Mouse (Mus musculus) liver, embryonic 14.5 days (tissue): ENCODE data around the gene Btbd19. TPM values are rescaled to one million over a fixed set of nuclear protein-coding genes. Genes with fewer than 3 reads are reported as not detected.

Source experiments
- ATAC-seq: fragments of 200-750 bp; cut with Nextera tagmentation; 2 replicates; pipeline ENCODE4 v1.8.0; 2017; ENCODE audit warnings: moderate number of reproducible peaks, mild to moderate bottlenecking, moderate library complexity; ENCODE audit not compliant: insufficient read depth
- DNase-seq, 3 experiments: peaks; one replicate each; pipeline ENCODE4 v3.0.0-alpha.2; 2012 to 2013; ENCODE audit warnings: low read depth in 3 of 3, low spot score in 3 of 3
- H3K27ac ChIP-seq: fragments of 300-500 bp; sonication (generic); 2 replicates; pipeline ENCODE4 v1.5.1; 2014; ENCODE audit warnings: moderate library complexity, mild to moderate bottlenecking, control low read depth, inconsistent platforms
- H3K27me3 ChIP-seq: fragments of 300-500 bp; sonication (generic); 2 replicates; pipeline ENCODE4 v1.6.1; 2014; ENCODE audit warnings: mild to moderate bottlenecking, low read length, moderate library complexity; ENCODE audit not compliant: control insufficient read depth, insufficient read depth
- H3K36me3 ChIP-seq: fragments of 300-500 bp; sonication (generic); replicated peaks from 2 replicates; pipeline ENCODE4 v1.6.1; 2014; ENCODE audit warnings: low read depth; ENCODE audit not compliant: control insufficient read depth, insufficient read depth
- H3K4me1 ChIP-seq, 2 experiments: fragments of 200-500 bp in 1 of 2; fragments of 300-500 bp in 1 of 2; sonication (generic) in 1 of 2; replicated peaks; 2 replicates each; pipeline ENCODE4 v1.6.1; 2012 to 2014; ENCODE audit warnings: antibody characterized with exemption in 1 of 2, inconsistent platforms in 1 of 2, low read length in 1 of 2; ENCODE audit not compliant: control insufficient read depth in 2 of 2, insufficient read depth in 2 of 2
- H3K4me2 ChIP-seq: fragments of 300-500 bp; sonication (generic); 2 replicates; pipeline ENCODE4 v1.6.1; 2014; ENCODE audit warnings: low read depth, mild to moderate bottlenecking, control low read depth, moderate library complexity
- H3K4me3 ChIP-seq, 2 experiments: fragments of 200-500 bp in 1 of 2; fragments of 300-500 bp in 1 of 2; sonication (generic) in 1 of 2; 2 replicates each; pipeline ENCODE4 v1.5.1; 2012 to 2014; ENCODE audit warnings: low read depth in 2 of 2, low read length in 2 of 2, mild to moderate bottlenecking in 2 of 2, control low read depth in 1 of 2, inconsistent platforms in 1 of 2, moderate library complexity in 1 of 2; ENCODE audit not compliant: insufficient read depth in 1 of 2
- H3K9ac ChIP-seq: fragments of 300-500 bp; sonication (generic); replicated peaks from 2 replicates; pipeline ENCODE4 v1.6.1; 2014; ENCODE audit warnings: mild to moderate bottlenecking, control low read depth, moderate library complexity
- H3K9me3 ChIP-seq: fragments of 300-500 bp; sonication (generic); 2 replicates; pipeline ENCODE4 v1.6.1; 2016; ENCODE audit warnings: low read length, mixed read lengths; ENCODE audit not compliant: control insufficient read depth
- CTCF ChIP-seq: IDR thresholded peaks from 2 replicates; pipeline ENCODE4 v1.5.1; 2016; ENCODE audit warnings: antibody characterized with exemption, low read depth, control low read depth
- EP300 ChIP-seq: IDR thresholded peaks from 2 replicates; pipeline ENCODE4 v1.6.1; 2016; ENCODE audit warnings: antibody characterized with exemption, low read depth
- WGBS: fragments of 180-500 bp; shearing (Covaris S2); extraction: QIAGEN DNeasy Blood & Tissue Kit; methylation state at CpG from one replicate; pipeline ENCODE4 v1.1.7; 2014; ENCODE audit not compliant: insufficient replicate concordance; 5-methylcytosine and 5-hydroxymethylcytosine counted together
- polyA plus RNA-seq, 2 experiments: library from polyadenylated mRNA; depleted of rRNA in 1 of 2; stranded (reverse) in 1 of 2; unstranded in 1 of 2; fragments of >200 nt; fragmentation: Nextera tagmentation in 1 of 2; extraction: Ambion mirVana in 1 of 2; gene quantifications; 2 replicates each; pipeline versions ENCODE4 v1.2.1 to v1.2.3; 2012 to 2014

The Btbd19 gene
- polyA plus RNA-seq, 2 experiments, result 2.3 to 2.9 TPM

- H3K27ac ChIP-seq, result no peak overlapping the region
- no peaks in the 10 kb centered on the region for H3K9me3 ChIP-seq
- DNase-seq (no peak), ATAC-seq (no peak)
- no peak overlapping the region for H3K4me2 ChIP-seq
- H3K9ac ChIP-seq, result no peak overlapping the region
- H3K4me3 ChIP-seq, result no peak overlapping the region
- H3K27me3 ChIP-seq, result peaks cover 13% of the 10 kb centered on the region
- TF ChIP-seq CTCF (no peak), EP300 (no peak)
- H3K4me1 ChIP-seq, result peaks cover 5 to 21% of the 10 kb centered on the region in 2 experiments
- no peaks in the 10 kb centered on the region for H3K36me3 ChIP-seq
- WGBS, result 83% methylated on average over 6 of the region's 6 CpGs
Measured at GRCm38 (mm10) chr4:117131198-117131597, 5.7 kb upstream of the Btbd19 start.

- Histone ChIP-seq H3K4me1 (peaks cover 5 to 19% of the 10 kb centered on the region in 2 experiments), H3K27ac (no peak overlapping the region), H3K27me3 (peaks cover 13% of the 10 kb centered on the region), H3K4me3 (no peak overlapping the region), H3K9me3 (no peaks in the 10 kb centered on the region), H3K9ac (no peak overlapping the region), H3K4me2 (no peak overlapping the region), H3K36me3 (no peaks in the 10 kb centered on the region)
- ATAC-seq (no peak), DNase-seq (no peak)
- 79% methylated on average over 6 of the region's 6 CpGs for WGBS
- no peak for TF ChIP-seq CTCF
- no peak for TF ChIP-seq EP300
Measured at GRCm38 (mm10) chr4:117130790-117131189, 5.3 kb upstream of the Btbd19 start.

- DNase-seq (no peak), ATAC-seq (no peak)
- H3K27me3 ChIP-seq, result peaks cover 8% of the 10 kb centered on the region
- peaks cover 14 to 24% of the 10 kb centered on the region in 2 experiments for H3K4me1 ChIP-seq
- H3K36me3 ChIP-seq, result no peaks in the 10 kb centered on the region
- H3K9ac ChIP-seq, result no peak overlapping the region
- no peak overlapping the region for H3K27ac ChIP-seq
- H3K9me3 ChIP-seq, result no peaks in the 10 kb centered on the region
- WGBS, result 78% methylated on average over 33 of the region's 33 CpGs
- H3K4me3 ChIP-seq, result no peak overlapping the region
- no peak overlapping the region for H3K4me2 ChIP-seq
- TF ChIP-seq EP300, result no peak
- no peak for TF ChIP-seq CTCF
Measured at GRCm38 (mm10) chr4:117127991-117128686, 2.6 kb upstream of the Btbd19 start.

GRCm38 (mm10) chr4:117126675-117127290, 1.3 kb upstream of the Btbd19 start, which contains the start of gene Tctex1d4:
TSS of gene Tctex1d4 (plus strand) at chr4:117126794.
- no peaks in the 10 kb centered on the region for H3K9me3 ChIP-seq
- no peak within 1 kb of the TSS for H3K27ac ChIP-seq
- H3K27me3 ChIP-seq, result no peaks in the 10 kb centered on the region; the same call in 1 of the 2 replicates
- DNase-seq (no peak), ATAC-seq (no peak)
- no peak within 1 kb of the TSS for H3K4me2 ChIP-seq
- H3K36me3 ChIP-seq, result no peaks in the 10 kb centered on the region
- no peak within 1 kb of the TSS for H3K9ac ChIP-seq
- peaks cover 14 to 24% of the 10 kb centered on the region in 2 experiments for H3K4me1 ChIP-seq
- no peak within 1 kb of the TSS for H3K4me3 ChIP-seq
- no peak for TF ChIP-seq EP300
- TF ChIP-seq CTCF, result no peak
- 67% methylated on average over 9 of the region's 9 CpGs for WGBS

DNA sequence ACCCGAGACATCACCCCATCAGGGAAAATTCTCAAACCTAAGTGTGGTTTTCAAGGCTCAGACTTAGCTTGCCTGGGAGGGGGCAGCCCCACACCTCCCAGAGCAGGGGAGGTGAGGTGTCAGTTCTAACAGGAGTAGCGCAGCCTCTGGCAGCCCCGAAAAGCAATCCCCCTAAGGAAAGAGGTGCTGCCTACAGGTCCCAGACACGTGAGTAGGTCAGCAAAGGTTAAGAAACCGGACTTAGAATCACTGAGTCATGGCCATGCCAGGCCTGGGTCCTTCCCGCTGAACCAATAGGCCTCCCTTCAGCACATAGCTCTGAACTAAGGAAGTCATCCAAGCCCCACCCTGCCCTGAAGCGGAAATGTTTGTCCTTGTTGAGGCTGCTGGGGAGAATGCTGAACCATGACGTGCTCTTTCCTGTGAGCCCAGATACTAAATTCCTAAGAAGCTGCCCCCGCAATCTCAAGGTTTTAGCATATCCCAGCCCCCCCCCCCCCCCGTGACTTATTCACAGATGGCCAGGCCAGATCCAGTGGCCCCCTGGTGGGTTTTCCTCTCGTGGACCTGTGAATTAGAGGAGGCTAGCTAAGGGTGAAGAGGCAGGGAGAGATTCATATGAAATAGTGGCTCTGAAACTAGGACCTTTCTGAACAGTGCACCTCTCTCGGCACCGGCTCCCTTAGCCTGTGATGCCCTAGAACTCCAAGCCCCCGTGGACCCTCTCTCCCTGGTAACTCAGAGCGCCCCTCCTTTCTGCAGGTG, 567 bp upstream of the Btbd19 start:
- 32% methylated on average over 15 of the region's 15 CpGs for WGBS
- DNase-seq (peak in 1 of 3 experiments; percentile 29), ATAC-seq (peak; percentile 38; the same call in 1 of the 2 replicates)
- no peak overlapping the region for H3K27ac ChIP-seq
- no peaks in the 10 kb centered on the region for H3K9me3 ChIP-seq
- H3K27me3 ChIP-seq, result no peaks in the 10 kb centered on the region
- H3K4me2 ChIP-seq, result no peak overlapping the region
- no peak overlapping the region for H3K9ac ChIP-seq
- peaks cover 14 to 24% of the 10 kb centered on the region in 2 experiments for H3K4me1 ChIP-seq
- no peak overlapping the region for H3K4me3 ChIP-seq
- H3K36me3 ChIP-seq, result no peaks in the 10 kb centered on the region
- TF ChIP-seq EP300, result no peak
- TF ChIP-seq CTCF, result no peak
